Mouse (Mus musculus) A20 (cell line): ENCODE data around the gene Tm9sf4.

Experiments
- DNase-seq: peaks from one replicate; pipeline ENCODE4 v3.0.0-alpha.2; 2011; ENCODE audit warnings: low read depth, low spot score

Tm9sf4 gene

GRCm38 (mm10) chr2:153259030-153259863, 98.1 kb downstream of the Tm9sf4 start:
- no peak for DNase-seq
